Mouse (Mus musculus): ENCODE results near the gene Psmc1.

DNA sequence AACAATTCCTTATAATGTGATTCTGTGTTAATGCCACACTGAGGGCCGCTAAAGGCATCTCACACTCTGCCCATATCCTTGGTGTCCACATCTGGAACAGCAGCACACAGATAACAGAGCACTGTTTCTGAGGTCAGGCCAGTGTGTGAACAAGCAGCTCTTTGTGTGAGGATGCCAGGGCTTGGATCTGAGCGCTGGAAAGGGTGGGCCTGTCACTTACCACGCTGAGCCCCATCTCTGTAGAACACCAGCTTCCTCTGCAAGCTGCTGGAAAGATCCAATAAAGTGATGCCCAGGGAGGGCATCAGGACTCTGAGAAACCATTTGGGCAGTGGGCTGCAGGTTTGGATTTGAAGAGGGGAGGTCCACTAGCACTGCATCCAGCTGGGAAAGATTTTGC, 44.8 kb upstream of the Psmc1 start:
- TF ChIP-seq EP300 (IDR thresholded peaks at IDR 0.05) (no peak), CTCF (IDR thresholded peaks at IDR 0.05) (no peak)
